Mouse (Mus musculus): ENCODE results near the gene Gfy. TPM values are rescaled to one million over a fixed set of nuclear protein-coding genes. Genes with fewer than 3 reads are reported as not detected.
A peak's percentile ranks its signal among the peaks of the same experiment; 100 is the strongest.
"Not testable (repeated sequence)": the region's sequence is repeated elsewhere in the genome, so short reads cannot be mapped to it uniquely, and the experiment has no call there.

Gfy gene
- polyA plus RNA-seq, 1 experiment from 2014 or later: 0.13 TPM

GRCm38 (mm10) chr7:45154096-45154992 lies 25.0 kb downstream of the Gfy start, which contains the start of the genes Pih1d1 and Aldh16a1:
Gene Pih1d1, plus strand, starts transcription at chr7:45154303.
Gene Aldh16a1, minus strand, starts transcription at chr7:45154584.
- peak; percentile 96 for ATAC-seq (replicated peaks; ENCODE audit: low FRiP score)
- Histone ChIP-seq H3K9me3 (ENCODE audit: control insufficient read depth, low read length) (no peaks in the 10 kb centered on the region), H3K4me1 (replicated peaks; ENCODE audit: control insufficient read depth, insufficient read depth, low read length) (peaks cover 4% of the 10 kb centered on the region; the same call in 1 of the 2 replicates), H3K9ac (ENCODE audit: low read length) (peak within 1 kb of the TSS; percentile 81), H3K4me3 (ENCODE audit: low read depth, low read length) (peak within 1 kb of the TSS; percentile 58), H3K36me3 (ENCODE audit: control insufficient read depth, insufficient read depth, low read length) (no peaks in the 10 kb centered on the region), H3K27me3 (ENCODE audit: control insufficient read depth, insufficient read depth, low read length) (no peaks in the 10 kb centered on the region), H3K27ac (ENCODE audit: low read depth, low read length) (peak within 1 kb of the TSS; percentile 75), H3K4me2 (ENCODE audit: low read depth, low read length, severe bottlenecking) (peak within 1 kb of the TSS; percentile 87)
- DNase-seq (ENCODE audit: low spot score): peak; percentile 99
- WGBS: 6% methylated on average over 68 of the region's 69 CpGs

GRCm38 (mm10) chr7:45153586-45153985 lies 25.8 kb downstream of the Gfy start:
- Histone ChIP-seq H3K4me1 (replicated peaks; ENCODE audit: control insufficient read depth, insufficient read depth, low read length) (peaks cover 4% of the 10 kb centered on the region; the same call in 1 of the 2 replicates), H3K4me3 (ENCODE audit: low read depth, low read length) (peak overlapping the region; percentile 58), H3K27me3 (ENCODE audit: control insufficient read depth, insufficient read depth, low read length) (no peaks in the 10 kb centered on the region), H3K9me3 (ENCODE audit: control insufficient read depth, low read length) (no peaks in the 10 kb centered on the region), H3K27ac (ENCODE audit: low read depth, low read length) (peak overlapping the region; percentile 75; the same call in 1 of the 2 replicates), H3K9ac (ENCODE audit: low read length) (peak overlapping the region; percentile 81), H3K36me3 (ENCODE audit: control insufficient read depth, insufficient read depth, low read length) (no peaks in the 10 kb centered on the region), H3K4me2 (ENCODE audit: low read depth, low read length, severe bottlenecking) (peak overlapping the region; percentile 87)
- DNase-seq (ENCODE audit: low spot score) (no peak), ATAC-seq (replicated peaks; ENCODE audit: low FRiP score) (no peak)
- WGBS: 4% methylated on average over 5 of the region's 5 CpGs

GRCm38 (mm10) chr7:45153052-45153451 lies 26.3 kb downstream of the Gfy start:
- 98% methylated on average over 2 of the region's 2 CpGs for WGBS
- not testable (repeated sequence) for H3K27me3 ChIP-seq (ENCODE audit: control insufficient read depth, insufficient read depth, low read length); H3K4me3 ChIP-seq (ENCODE audit: low read depth, low read length); DNase-seq (ENCODE audit: low spot score); ATAC-seq (replicated peaks; ENCODE audit: low FRiP score); H3K9me3 ChIP-seq (ENCODE audit: control insufficient read depth, low read length); H3K27ac ChIP-seq (ENCODE audit: low read depth, low read length); H3K4me1 ChIP-seq (replicated peaks; ENCODE audit: control insufficient read depth, insufficient read depth, low read length); H3K9ac ChIP-seq (ENCODE audit: low read length); H3K36me3 ChIP-seq (ENCODE audit: control insufficient read depth, insufficient read depth, low read length)
- H3K4me2 ChIP-seq (ENCODE audit: low read depth, low read length, severe bottlenecking): peak overlapping the region; percentile 87; the same call in 1 of the 2 replicates

- DNase-seq (ENCODE audit: low spot score) (no peak), ATAC-seq (replicated peaks; ENCODE audit: low FRiP score) (no peak)
- Histone ChIP-seq H3K9ac (ENCODE audit: low read length) (no peak overlapping the region), H3K4me1 (replicated peaks; ENCODE audit: control insufficient read depth, insufficient read depth, low read length) (peaks cover 4% of the 10 kb centered on the region; the same call in 1 of the 2 replicates), H3K27ac (ENCODE audit: low read depth, low read length) (no peak overlapping the region), H3K4me3 (ENCODE audit: low read depth, low read length) (no peak overlapping the region), H3K4me2 (ENCODE audit: low read depth, low read length, severe bottlenecking) (no peak overlapping the region), H3K27me3 (ENCODE audit: control insufficient read depth, insufficient read depth, low read length) (no peaks in the 10 kb centered on the region), H3K36me3 (ENCODE audit: control insufficient read depth, insufficient read depth, low read length) (no peaks in the 10 kb centered on the region; the same call in 1 of the 2 replicates), H3K9me3 (ENCODE audit: control insufficient read depth, low read length) (no peaks in the 10 kb centered on the region)
- WGBS: 76% methylated on average over 11 of the region's 11 CpGs
Measured at GRCm38 (mm10) chr7:45151303-45151702, 28.1 kb downstream of the Gfy start.

- H3K36me3 ChIP-seq (ENCODE audit: control insufficient read depth, insufficient read depth, low read length): no peaks in the 10 kb centered on the region; the same call in 1 of the 2 replicates
- H3K9ac ChIP-seq (ENCODE audit: low read length): no peak overlapping the region
- no peak overlapping the region for H3K4me2 ChIP-seq (ENCODE audit: low read depth, low read length, severe bottlenecking)
- H3K27ac ChIP-seq (ENCODE audit: low read depth, low read length): no peak overlapping the region
- no peak for ATAC-seq (replicated peaks; ENCODE audit: low FRiP score)
- no peaks in the 10 kb centered on the region for H3K27me3 ChIP-seq (ENCODE audit: control insufficient read depth, insufficient read depth, low read length)
- DNase-seq (ENCODE audit: low spot score): no peak
- H3K4me1 ChIP-seq (replicated peaks; ENCODE audit: control insufficient read depth, insufficient read depth, low read length): peaks cover 4% of the 10 kb centered on the region; the same call in 1 of the 2 replicates
- no peak overlapping the region for H3K4me3 ChIP-seq (ENCODE audit: low read depth, low read length)
- H3K9me3 ChIP-seq (ENCODE audit: control insufficient read depth, low read length): no peaks in the 10 kb centered on the region
- WGBS: 66% methylated on average over 4 of the region's 4 CpGs
Measured at GRCm38 (mm10) chr7:45150321-45150720, 29.0 kb downstream of the Gfy start.

GRCm38 (mm10) chr7:45149545-45149944 lies 29.8 kb downstream of the Gfy start:
- ATAC-seq (replicated peaks; ENCODE audit: low FRiP score) (no peak), DNase-seq (ENCODE audit: low spot score) (no peak)
- 31% methylated on average over 6 of the region's 6 CpGs for WGBS
- Histone ChIP-seq H3K4me2 (ENCODE audit: low read depth, low read length, severe bottlenecking) (no peak overlapping the region), H3K9me3 (ENCODE audit: control insufficient read depth, low read length) (no peaks in the 10 kb centered on the region), H3K4me1 (replicated peaks; ENCODE audit: control insufficient read depth, insufficient read depth, low read length) (peaks cover 4% of the 10 kb centered on the region; the same call in 1 of the 2 replicates), H3K9ac (ENCODE audit: low read length) (no peak overlapping the region; the same call in 1 of the 2 replicates), H3K4me3 (ENCODE audit: low read depth, low read length) (no peak overlapping the region), H3K36me3 (ENCODE audit: control insufficient read depth, insufficient read depth, low read length) (no peaks in the 10 kb centered on the region; the same call in 1 of the 2 replicates), H3K27ac (ENCODE audit: low read depth, low read length) (no peak overlapping the region), H3K27me3 (ENCODE audit: control insufficient read depth, insufficient read depth, low read length) (no peaks in the 10 kb centered on the region)

GRCm38 (mm10) chr7:45148534-45149098 lies 30.8 kb downstream of the Gfy start:
- Histone ChIP-seq H3K36me3 (ENCODE audit: control insufficient read depth, insufficient read depth, low read length) (no peaks in the 10 kb centered on the region; the same call in 1 of the 2 replicates), H3K4me2 (ENCODE audit: low read depth, low read length, severe bottlenecking) (no peak overlapping the region), H3K4me1 (replicated peaks; ENCODE audit: control insufficient read depth, insufficient read depth, low read length) (peaks cover 3% of the 10 kb centered on the region; the same call in 1 of the 2 replicates), H3K9ac (ENCODE audit: low read length) (no peak overlapping the region), H3K27ac (ENCODE audit: low read depth, low read length) (no peak overlapping the region), H3K4me3 (ENCODE audit: low read depth, low read length) (no peak overlapping the region), H3K27me3 (ENCODE audit: control insufficient read depth, insufficient read depth, low read length) (no peaks in the 10 kb centered on the region), H3K9me3 (ENCODE audit: control insufficient read depth, low read length) (no peaks in the 10 kb centered on the region)
- ATAC-seq (replicated peaks; ENCODE audit: low FRiP score): no peak
- WGBS: 74% methylated on average over 4 of the region's 4 CpGs
- no peak for DNase-seq (ENCODE audit: low spot score)

GRCm38 (mm10) chr7:45147899-45148298 lies 31.5 kb downstream of the Gfy start:
- DNase-seq (ENCODE audit: low spot score) (no peak), ATAC-seq (replicated peaks; ENCODE audit: low FRiP score) (no peak)
- Histone ChIP-seq H3K36me3 (ENCODE audit: control insufficient read depth, insufficient read depth, low read length) (no peaks in the 10 kb centered on the region; the same call in 1 of the 2 replicates), H3K4me1 (replicated peaks; ENCODE audit: control insufficient read depth, insufficient read depth, low read length) (no peaks in the 10 kb centered on the region; the same call in 1 of the 2 replicates), H3K27ac (ENCODE audit: low read depth, low read length) (no peak overlapping the region), H3K9me3 (ENCODE audit: control insufficient read depth, low read length) (no peaks in the 10 kb centered on the region), H3K9ac (ENCODE audit: low read length) (no peak overlapping the region), H3K4me3 (ENCODE audit: low read depth, low read length) (no peak overlapping the region), H3K27me3 (ENCODE audit: control insufficient read depth, insufficient read depth, low read length) (no peaks in the 10 kb centered on the region), H3K4me2 (ENCODE audit: low read depth, low read length, severe bottlenecking) (no peak overlapping the region)
- 95% methylated on average over 11 of the region's 11 CpGs for WGBS

Data from forebrain, embryonic 11.5 days (tissue).